Mouse (Mus musculus) left cerebral cortex, adult 8-10 months (tissue): ENCODE measurements around the gene Cdyl2. TPM values are rescaled to one million over a fixed set of nuclear protein-coding genes. Genes with fewer than 3 reads are reported as not detected.

ENCODE experiments used
- DNase-seq, 2 experiments: peaks; one replicate each; pipeline ENCODE4 v3.0.0; 2022; ENCODE audit warnings: low spot score in 2 of 2
- total RNA-seq, 4 experiments: library from RNA; stranded (reverse); gene quantifications; 2 replicates each; pipeline ENCODE4 v1.2.4; 2022

Cdyl2 gene
- total RNA-seq, 4 experiments from 2014 or later: 13.9 to 16.7 (median 15.5) TPM

GRCm38 (mm10) chr8:116671543-116671942 is 61.2 kb downstream of the Cdyl2 start:
- no peak for DNase-seq

- no peak for DNase-seq
These were observed 62.2 kb downstream of the Cdyl2 start for GRCm38 (mm10) chr8:116670604-116671003.

GRCm38 (mm10) chr8:116668977-116669376 is 63.8 kb downstream of the Cdyl2 start:
- no peak for DNase-seq

- DNase-seq: no peak
These were observed 65.9 kb downstream of the Cdyl2 start for GRCm38 (mm10) chr8:116666781-116667325.

- DNase-seq: no peak
These were observed 71.3 kb downstream of the Cdyl2 start for GRCm38 (mm10) chr8:116661521-116661920.

GRCm38 (mm10) chr8:116656811-116657210 is 76.0 kb downstream of the Cdyl2 start:
- no peak for DNase-seq

- DNase-seq: no peak
These were observed 77.9 kb downstream of the Cdyl2 start for GRCm38 (mm10) chr8:116654881-116655280.

GRCm38 (mm10) chr8:116652949-116653348 is 79.8 kb downstream of the Cdyl2 start:
- DNase-seq: no peak

GRCm38 (mm10) chr8:116649975-116650725 is 82.6 kb downstream of the Cdyl2 start:
- no peak for DNase-seq

GRCm38 (mm10) chr8:116645376-116645775 is 87.4 kb downstream of the Cdyl2 start:
- no peak for DNase-seq

- no peak for DNase-seq
These were observed 91.9 kb downstream of the Cdyl2 start for GRCm38 (mm10) chr8:116640925-116641324.

- DNase-seq: no peak
These were observed 94.8 kb downstream of the Cdyl2 start for GRCm38 (mm10) chr8:116637998-116638397.

- no peak for DNase-seq
These were observed 95.6 kb downstream of the Cdyl2 start for GRCm38 (mm10) chr8:116637193-116637592.

- no peak for DNase-seq
These were observed 96.4 kb downstream of the Cdyl2 start for GRCm38 (mm10) chr8:116636396-116636795.

- DNase-seq: no peak
These were observed 96.8 kb downstream of the Cdyl2 start for GRCm38 (mm10) chr8:116635972-116636371.

GRCm38 (mm10) chr8:116635261-116635660 is 97.5 kb downstream of the Cdyl2 start:
- DNase-seq: no peak

- no peak for DNase-seq
These were observed 98.4 kb downstream of the Cdyl2 start for GRCm38 (mm10) chr8:116634436-116634835.

GRCm38 (mm10) chr8:116633470-116634150 is 99.2 kb downstream of the Cdyl2 start:
- no peak for DNase-seq

GRCm38 (mm10) chr8:116630066-116630465 is 102.7 kb downstream of the Cdyl2 start:
- DNase-seq: no peak

GRCm38 (mm10) chr8:116628975-116629374 is 103.8 kb downstream of the Cdyl2 start:
- DNase-seq: no peak

GRCm38 (mm10) chr8:116627854-116628479 is 104.8 kb downstream of the Cdyl2 start:
- DNase-seq: no peak

GRCm38 (mm10) chr8:116623591-116623990 is 109.2 kb downstream of the Cdyl2 start:
- no peak for DNase-seq
